Mouse (Mus musculus) embryonic facial prominence, embryonic 12.5 days (tissue): ENCODE measurements around the gene Alk. TPM values are rescaled to one million over a fixed set of nuclear protein-coding genes. Genes with fewer than 3 reads are reported as not detected.

Experiments used
- ATAC-seq: fragments of 200-750 bp; cut with Nextera tagmentation; 2 replicates; pipeline ENCODE4 v1.8.0; 2017; ENCODE audit not compliant: insufficient number of reproducible peaks, insufficient read depth, low FRiP score, low TSS enrichment
- H3K27ac ChIP-seq: fragments of 300-500 bp; sonication (generic); 2 replicates; pipeline ENCODE4 v1.5.1; 2016; ENCODE audit warnings: mild to moderate bottlenecking
- H3K27me3 ChIP-seq: fragments of 300-500 bp; sonication (generic); 2 replicates; pipeline ENCODE4 v1.6.1; 2016; ENCODE audit warnings: mild to moderate bottlenecking, moderate library complexity
- H3K36me3 ChIP-seq: fragments of 300-500 bp; sonication (generic); 2 replicates; pipeline ENCODE4 v1.6.1; 2016; ENCODE audit warnings: mild to moderate bottlenecking
- H3K4me1 ChIP-seq: fragments of 300-500 bp; sonication (generic); 2 replicates; pipeline ENCODE4 v1.6.1; 2016
- H3K4me2 ChIP-seq: fragments of 300-500 bp; sonication (generic); replicated peaks from 2 replicates; pipeline ENCODE4 v1.6.1; 2016; ENCODE audit warnings: mild to moderate bottlenecking, moderate library complexity
- H3K4me3 ChIP-seq: fragments of 300-500 bp; sonication (generic); 2 replicates; pipeline ENCODE4 v1.5.1; 2016; ENCODE audit warnings: mild to moderate bottlenecking
- H3K9ac ChIP-seq: fragments of 300-500 bp; sonication (generic); 2 replicates; pipeline ENCODE4 v1.6.1; 2016; ENCODE audit warnings: mild to moderate bottlenecking, moderate library complexity
- H3K9me3 ChIP-seq: fragments of 300-500 bp; sonication (generic); 2 replicates; pipeline ENCODE4 v1.6.1; 2016; ENCODE audit warnings: mild to moderate bottlenecking, moderate library complexity
- WGBS: fragments of 180-500 bp; shearing (Covaris S2); methylation state at CpG from one replicate; pipeline ENCODE4 v1.1.7; 2016; 5-methylcytosine and 5-hydroxymethylcytosine counted together
- polyA plus RNA-seq: library from polyadenylated mRNA; unstranded; fragments of >200 nt; fragmentation: Nextera tagmentation; extraction: Ambion mirVana; gene quantifications from 2 replicates; pipeline ENCODE4 v1.2.1, GENCODE M21; 2016

The Alk gene
- polyA plus RNA-seq, 1 experiment from 2014 or later, result 1.0 TPM

DNA sequence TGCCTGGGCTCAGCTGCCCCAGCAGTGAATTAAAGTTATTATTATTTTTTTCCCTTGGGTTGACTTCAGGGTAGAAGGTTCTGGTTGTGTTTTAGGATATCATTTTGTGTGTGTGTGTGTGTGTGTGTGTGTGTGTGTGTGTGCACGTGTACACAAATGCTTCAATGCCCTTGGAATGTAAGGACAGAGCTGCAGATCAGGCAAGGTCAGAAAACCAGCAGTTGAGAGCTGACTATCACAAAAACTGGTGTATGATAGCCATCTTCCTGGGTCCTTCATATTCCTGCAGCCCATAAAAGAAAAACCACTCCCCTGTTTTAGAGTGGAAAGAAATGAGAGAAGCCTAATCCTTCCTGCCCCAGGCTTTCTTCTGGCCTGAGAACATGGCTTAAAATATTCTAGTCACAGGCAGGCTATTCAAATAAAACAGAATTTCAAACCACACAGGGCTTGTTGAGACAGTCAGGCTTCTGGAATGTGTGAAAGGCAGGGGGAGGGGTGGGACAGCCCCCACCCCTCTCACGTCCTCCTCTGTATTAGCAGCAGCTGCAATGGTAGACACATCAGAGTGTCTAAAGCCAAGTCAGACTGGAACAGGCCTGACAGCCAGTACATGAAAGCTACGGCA is 623.8 kb downstream of the Alk start:
- H3K27ac ChIP-seq, result peak overlapping the region; percentile 65
- peak; percentile 83; the same call in 1 of the 2 replicates for ATAC-seq
- H3K4me1 ChIP-seq, result peaks cover 16% of the 10 kb centered on the region
- no peaks in the 10 kb centered on the region for H3K36me3 ChIP-seq
- H3K4me2 ChIP-seq, result no peak overlapping the region
- no peak overlapping the region for H3K9ac ChIP-seq
- WGBS, result 25% methylated on average over 3 of the region's 3 CpGs
- no peak overlapping the region for H3K4me3 ChIP-seq
- no peaks in the 10 kb centered on the region for H3K9me3 ChIP-seq
- H3K27me3 ChIP-seq, result no peaks in the 10 kb centered on the region

DNA sequence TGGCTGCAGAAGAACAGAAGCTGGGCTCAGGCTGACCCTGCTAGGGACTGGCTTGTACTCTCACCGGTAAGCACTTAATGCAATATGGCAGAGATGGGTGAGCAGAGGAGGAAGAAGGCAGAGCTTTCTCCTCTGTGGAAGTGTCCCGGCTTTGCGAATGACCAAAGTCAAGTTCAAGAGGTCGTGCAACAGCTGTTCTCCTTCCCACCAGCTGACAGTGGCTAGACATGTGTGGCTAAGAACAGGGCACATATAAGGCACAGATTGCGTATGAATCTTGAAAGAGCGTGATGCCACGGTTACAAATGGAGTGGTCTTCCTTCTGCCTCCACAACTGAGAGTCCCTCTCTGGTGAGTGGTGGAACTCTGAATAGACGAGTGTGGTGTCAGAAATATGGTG is 625.3 kb downstream of the Alk start:
- Histone ChIP-seq H3K36me3 (no peaks in the 10 kb centered on the region), H3K4me1 (peaks cover 16% of the 10 kb centered on the region), H3K4me3 (no peak overlapping the region), H3K27ac (no peak overlapping the region), H3K9me3 (no peaks in the 10 kb centered on the region), H3K27me3 (no peaks in the 10 kb centered on the region), H3K9ac (no peak overlapping the region), H3K4me2 (no peak overlapping the region)
- no peak for ATAC-seq
- WGBS, result 84% methylated on average over 8 of the region's 8 CpGs

DNA sequence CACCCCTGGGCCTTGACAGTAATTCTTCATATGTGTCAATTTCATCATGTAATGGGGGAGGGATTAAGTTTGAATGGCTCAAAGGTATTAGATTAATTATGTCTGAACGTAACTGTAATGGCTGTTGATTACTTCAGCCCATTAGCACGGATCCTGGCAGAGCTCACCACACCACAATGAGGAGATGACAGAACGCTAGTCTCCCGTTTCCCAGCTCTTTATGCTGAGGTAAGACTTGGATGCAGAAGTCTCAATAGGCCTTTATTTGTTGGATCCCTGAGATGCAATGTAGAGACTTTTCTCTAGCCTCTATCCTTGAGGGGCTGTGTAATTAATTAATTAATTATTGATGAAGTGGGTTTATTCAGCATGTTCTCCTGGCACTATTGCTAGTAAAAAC is 627.8 kb downstream of the Alk start:
- no peak overlapping the region for H3K4me3 ChIP-seq
- H3K4me1 ChIP-seq, result peaks cover 15% of the 10 kb centered on the region
- no peak for ATAC-seq
- H3K27me3 ChIP-seq, result no peaks in the 10 kb centered on the region
- WGBS, result 72% methylated on average over 4 of the region's 4 CpGs
- no peak overlapping the region for H3K9ac ChIP-seq
- H3K9me3 ChIP-seq, result no peaks in the 10 kb centered on the region
- H3K36me3 ChIP-seq, result no peaks in the 10 kb centered on the region
- no peak overlapping the region for H3K27ac ChIP-seq
- no peak overlapping the region for H3K4me2 ChIP-seq

DNA sequence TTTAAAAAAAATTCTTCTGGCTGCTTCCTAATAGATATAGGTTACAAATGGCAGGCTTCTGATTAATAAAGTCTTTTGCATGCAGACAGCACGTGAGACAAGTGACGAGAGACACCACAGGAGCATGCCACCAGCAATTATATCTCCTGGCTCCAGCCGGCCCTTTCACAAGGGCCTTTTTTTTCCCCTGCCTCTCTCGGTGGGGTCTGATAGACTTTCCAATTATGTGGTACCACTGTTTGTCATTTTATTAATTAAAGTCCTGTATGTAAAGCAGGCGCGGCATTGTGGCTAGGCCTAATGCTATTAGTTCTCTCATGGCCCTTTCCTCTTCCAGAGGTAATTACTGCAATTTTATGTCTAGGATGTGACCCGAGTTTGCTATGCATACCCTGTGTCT is 630.7 kb downstream of the Alk start:
- WGBS, result 57% methylated on average over 7 of the region's 7 CpGs
- H3K27ac ChIP-seq, result no peak overlapping the region
- no peak overlapping the region for H3K9ac ChIP-seq
- H3K4me3 ChIP-seq, result no peak overlapping the region
- H3K36me3 ChIP-seq, result no peaks in the 10 kb centered on the region
- H3K4me2 ChIP-seq, result no peak overlapping the region
- no peaks in the 10 kb centered on the region for H3K9me3 ChIP-seq
- H3K27me3 ChIP-seq, result no peaks in the 10 kb centered on the region
- ATAC-seq, result no peak
- no peaks in the 10 kb centered on the region for H3K4me1 ChIP-seq

- Histone ChIP-seq H3K27ac (no peak overlapping the region), H3K4me3 (no peak overlapping the region), H3K27me3 (peaks cover 6% of the 10 kb centered on the region; the same call in 1 of the 2 replicates), H3K4me1 (0 out of 2 replicates have a peak, but pooled peaks cover 5% of the 10 kb centered on the region), H3K9me3 (no peaks in the 10 kb centered on the region), H3K4me2 (no peak overlapping the region), H3K9ac (no peak overlapping the region), H3K36me3 (no peaks in the 10 kb centered on the region)
- WGBS, result 81% methylated on average over 12 of the region's 12 CpGs
- ATAC-seq, result no peak
Measured at GRCm38 (mm10) chr17:71967356-71967755, 637.1 kb downstream of the Alk start.

DNA sequence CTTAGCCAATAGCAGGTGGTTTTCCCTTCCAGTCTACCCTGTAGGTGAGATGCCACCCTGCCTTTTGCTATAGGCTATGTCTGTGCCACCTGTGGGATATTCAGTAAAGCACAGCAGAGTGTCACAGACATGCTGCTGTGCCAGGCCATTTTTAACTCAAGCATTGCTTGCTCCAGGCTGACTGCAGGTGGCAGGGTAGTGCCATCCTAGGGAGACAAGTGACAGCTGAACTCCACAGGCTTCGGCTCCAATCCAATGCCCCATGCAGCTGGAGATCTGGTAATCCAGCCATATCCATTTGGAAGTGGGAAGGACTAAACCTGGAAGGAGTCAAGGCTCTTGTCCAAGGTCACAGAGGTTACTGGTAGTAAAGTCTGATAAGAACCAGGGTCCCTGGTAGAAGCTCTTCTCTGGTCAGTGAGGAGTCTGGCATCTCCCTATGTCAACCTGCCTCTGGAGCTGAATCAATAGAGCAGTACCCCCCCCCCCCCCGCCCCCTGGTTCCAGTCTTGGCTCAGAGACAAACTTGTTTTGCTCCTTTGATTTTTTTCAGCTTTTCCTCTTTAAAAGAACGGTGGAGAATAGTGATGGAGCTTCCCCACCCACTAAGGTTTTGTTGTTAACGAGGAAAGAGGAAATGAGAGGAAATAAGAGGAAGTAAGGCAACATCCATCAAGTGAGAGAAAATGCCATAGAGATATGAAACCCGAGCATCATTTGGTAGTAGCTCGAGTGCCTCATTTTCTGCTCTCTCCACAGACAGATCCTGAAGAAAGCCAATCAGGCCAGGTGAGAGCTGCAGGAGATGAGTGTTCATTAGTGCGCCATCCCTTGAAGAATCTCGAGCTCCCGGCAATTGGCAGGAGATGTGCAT is 638.5 kb downstream of the Alk start:
- Histone ChIP-seq H3K4me3 (no peak overlapping the region), H3K9me3 (no peaks in the 10 kb centered on the region), H3K4me1 (0 out of 2 replicates have a peak, but pooled peaks cover 5% of the 10 kb centered on the region), H3K4me2 (no peak overlapping the region), H3K36me3 (no peaks in the 10 kb centered on the region), H3K27me3 (peaks cover 6% of the 10 kb centered on the region; the same call in 1 of the 2 replicates), H3K9ac (no peak overlapping the region), H3K27ac (no peak overlapping the region)
- 72% methylated on average over 9 of the region's 9 CpGs for WGBS
- no peak for ATAC-seq

DNA sequence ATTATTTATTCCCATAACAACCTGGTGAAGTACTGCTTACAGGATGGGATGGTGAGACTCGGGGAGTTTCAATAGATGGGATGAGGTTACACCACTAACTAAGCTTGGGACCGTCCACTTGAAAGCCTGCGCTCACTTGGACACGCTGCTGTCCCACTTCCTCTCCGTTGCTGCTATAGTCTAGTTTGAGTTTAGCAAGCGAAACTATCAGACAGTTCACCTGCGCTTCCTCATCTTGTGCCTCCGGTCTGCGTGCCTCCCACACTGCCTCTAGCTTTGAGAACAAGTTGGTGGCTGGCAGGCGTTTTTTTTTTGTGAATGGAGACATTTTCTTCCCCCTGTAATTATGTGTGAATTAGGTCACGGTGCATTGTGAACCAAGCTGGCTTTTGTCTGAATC is 639.8 kb downstream of the Alk start:
- Histone ChIP-seq H3K36me3 (no peaks in the 10 kb centered on the region), H3K27ac (no peak overlapping the region), H3K4me2 (no peak overlapping the region), H3K4me1 (0 out of 2 replicates have a peak, but pooled peaks cover 5% of the 10 kb centered on the region), H3K9me3 (no peaks in the 10 kb centered on the region), H3K9ac (no peak overlapping the region), H3K4me3 (no peak overlapping the region), H3K27me3 (peaks cover 6% of the 10 kb centered on the region; the same call in 1 of the 2 replicates)
- WGBS, result 48% methylated on average over 11 of the region's 11 CpGs
- ATAC-seq, result no peak

DNA sequence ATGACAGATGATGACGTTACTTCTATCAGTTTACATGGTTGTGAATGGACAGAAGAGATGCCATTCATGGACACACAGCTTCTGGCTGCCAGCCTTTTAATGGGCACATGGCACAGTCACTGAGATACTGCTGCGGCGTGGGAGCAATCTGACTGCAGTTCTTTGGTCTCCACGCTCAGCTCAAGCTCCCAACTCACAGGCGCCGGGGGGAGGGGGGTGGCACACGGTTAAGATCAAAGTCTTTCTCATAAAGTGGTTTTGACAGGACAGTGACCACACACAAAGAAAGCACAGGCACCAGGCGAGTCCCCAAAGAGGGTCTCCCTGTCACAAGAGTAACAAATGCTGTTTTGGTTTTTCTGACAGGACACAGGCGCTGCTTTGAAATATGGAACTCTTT is 641.7 kb downstream of the Alk start:
- no peak for ATAC-seq
- Histone ChIP-seq H3K9ac (no peak overlapping the region), H3K9me3 (no peaks in the 10 kb centered on the region), H3K4me1 (0 out of 2 replicates have a peak, but pooled peaks cover 5% of the 10 kb centered on the region), H3K27ac (no peak overlapping the region), H3K4me3 (no peak overlapping the region), H3K27me3 (peaks cover 6% of the 10 kb centered on the region; the same call in 1 of the 2 replicates), H3K4me2 (no peak overlapping the region), H3K36me3 (no peaks in the 10 kb centered on the region)
- WGBS, result 28% methylated on average over 9 of the region's 9 CpGs

DNA sequence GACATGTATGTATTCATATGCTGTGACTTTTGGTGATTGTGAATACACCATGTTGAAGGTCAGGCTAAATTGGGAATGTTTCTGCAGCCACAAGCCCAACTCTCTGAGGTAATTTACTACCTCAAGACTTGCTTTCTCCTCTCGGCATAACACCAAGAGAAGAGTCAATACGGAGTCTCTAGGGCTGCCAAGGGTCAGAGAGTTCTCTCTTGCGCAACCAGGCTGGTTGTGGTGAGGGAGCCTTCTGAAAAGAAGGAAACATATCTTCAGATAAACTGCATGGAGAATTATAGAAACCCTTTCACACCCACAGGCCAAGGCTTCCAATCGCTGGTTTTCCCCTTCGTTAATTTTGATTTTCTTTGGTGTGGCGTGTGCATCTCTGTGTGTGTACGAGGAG is 649.4 kb downstream of the Alk start:
- no peak for ATAC-seq
- 88% methylated on average over 7 of the region's 7 CpGs for WGBS
- Histone ChIP-seq H3K4me3 (no peak overlapping the region), H3K9ac (no peak overlapping the region), H3K4me1 (no peaks in the 10 kb centered on the region), H3K4me2 (no peak overlapping the region), H3K36me3 (no peaks in the 10 kb centered on the region), H3K9me3 (no peaks in the 10 kb centered on the region), H3K27ac (no peak overlapping the region), H3K27me3 (no peaks in the 10 kb centered on the region)

DNA sequence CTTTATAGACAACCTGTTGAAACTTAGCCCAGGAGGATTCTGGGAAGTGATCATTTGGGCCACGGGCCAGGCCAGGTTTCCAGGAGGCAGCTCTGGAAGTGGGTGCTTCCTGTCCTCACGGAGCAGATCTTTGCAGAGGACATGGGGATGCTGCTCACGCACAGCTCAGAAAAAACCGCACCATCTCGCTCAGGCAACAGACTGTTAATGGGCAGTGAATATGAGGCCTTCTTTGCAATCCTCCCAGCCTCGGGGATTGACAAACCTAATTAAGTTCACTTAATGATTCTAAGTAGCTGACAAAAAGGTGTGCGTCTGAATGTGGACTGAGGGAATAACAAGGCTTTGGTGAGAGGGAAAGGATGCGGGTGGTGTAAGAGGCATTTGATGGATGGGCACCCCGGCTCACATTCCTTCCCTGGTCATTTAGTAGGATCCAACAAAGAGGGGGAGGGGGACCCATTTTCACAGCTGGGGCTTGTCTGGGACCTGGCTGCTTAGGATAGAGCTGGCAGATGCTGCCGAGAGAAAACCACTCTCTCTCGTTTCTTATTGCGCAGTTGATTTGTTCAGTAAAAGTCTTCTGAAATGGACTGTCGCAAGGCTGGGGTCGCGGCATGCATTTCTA is 650.1 kb downstream of the Alk start:
- H3K27me3 ChIP-seq, result no peaks in the 10 kb centered on the region
- WGBS, result 80% methylated on average over 15 of the region's 15 CpGs

GRCm38 (mm10) chr17:71950968-71951367 is 653.5 kb downstream of the Alk start:
- H3K9ac ChIP-seq, result no peak overlapping the region
- no peak for ATAC-seq
- H3K9me3 ChIP-seq, result no peaks in the 10 kb centered on the region
- no peak overlapping the region for H3K27ac ChIP-seq
- no peak overlapping the region for H3K4me3 ChIP-seq
- H3K36me3 ChIP-seq, result no peaks in the 10 kb centered on the region
- H3K4me2 ChIP-seq, result no peak overlapping the region
- no peaks in the 10 kb centered on the region for H3K27me3 ChIP-seq
- 49% methylated on average over 5 of the region's 5 CpGs for WGBS
- H3K4me1 ChIP-seq, result peaks cover 5% of the 10 kb centered on the region; the same call in 1 of the 2 replicates

More for the DNA sequence above, 650.1 kb downstream of the Alk start:
- H3K36me3 ChIP-seq, result no peaks in the 10 kb centered on the region
- H3K4me2 ChIP-seq, result no peak overlapping the region
- H3K27ac ChIP-seq, result no peak overlapping the region
- no peaks in the 10 kb centered on the region for H3K4me1 ChIP-seq
- no peaks in the 10 kb centered on the region for H3K9me3 ChIP-seq
- ATAC-seq, result no peak
- H3K9ac ChIP-seq, result no peak overlapping the region
- H3K4me3 ChIP-seq, result no peak overlapping the region
